Mouse (Mus musculus) midbrain, embryonic 12.5 days (tissue): ENCODE results near the gene Anks1b. TPM values are rescaled to one million over a fixed set of nuclear protein-coding genes. Genes with fewer than 3 reads are reported as not detected.

Experiments
- ATAC-seq: fragments of 200-750 bp; cut with Nextera tagmentation; 2 replicates; pipeline ENCODE4 v1.8.0; 2017; ENCODE audit warnings: low read depth, moderate TSS enrichment, moderate library complexity; ENCODE audit not compliant: low FRiP score
- H3K27ac ChIP-seq: fragments of 300-500 bp; sonication (generic); replicated peaks from 2 replicates; pipeline ENCODE4 v1.5.1; 2016; ENCODE audit warnings: mild to moderate bottlenecking
- H3K27me3 ChIP-seq: fragments of 300-500 bp; sonication (generic); 2 replicates; pipeline ENCODE4 v1.6.1; 2016; ENCODE audit warnings: mild to moderate bottlenecking
- H3K36me3 ChIP-seq: fragments of 300-500 bp; sonication (generic); 2 replicates; pipeline ENCODE4 v1.6.1; 2016
- H3K4me1 ChIP-seq: fragments of 300-500 bp; sonication (generic); 2 replicates; pipeline ENCODE4 v1.6.1; 2016
- H3K4me2 ChIP-seq: fragments of 300-500 bp; sonication (generic); replicated peaks from 2 replicates; pipeline ENCODE4 v1.6.1; 2016; ENCODE audit warnings: mild to moderate bottlenecking, moderate library complexity
- H3K4me3 ChIP-seq: fragments of 300-500 bp; sonication (generic); 2 replicates; pipeline ENCODE4 v1.5.1; 2016; ENCODE audit warnings: mild to moderate bottlenecking
- H3K9ac ChIP-seq: fragments of 300-500 bp; sonication (generic); replicated peaks from 2 replicates; pipeline ENCODE4 v1.6.1; 2016; ENCODE audit warnings: mild to moderate bottlenecking, moderate library complexity
- H3K9me3 ChIP-seq: fragments of 300-500 bp; sonication (generic); 2 replicates; pipeline ENCODE4 v1.6.1; 2016; ENCODE audit warnings: mild to moderate bottlenecking
- WGBS: fragments of 180-500 bp; shearing (Covaris S2); methylation state at CpG from one replicate; pipeline ENCODE4 v1.1.7; 2016; 5-methylcytosine and 5-hydroxymethylcytosine counted together
- polyA plus RNA-seq: library from polyadenylated mRNA; unstranded; fragments of >200 nt; fragmentation: Nextera tagmentation; extraction: Ambion mirVana; gene quantifications from 2 replicates; pipeline ENCODE4 v1.2.1, GENCODE M21; 2016

Gene Anks1b
- polyA plus RNA-seq, 1 experiment from 2014 or later = 11.9 TPM

GRCm38 (mm10) chr10:89976577-89976976 lies 103.3 kb downstream of the Anks1b start:
- no peak overlapping the region for H3K4me3 ChIP-seq
- H3K9ac ChIP-seq = no peak overlapping the region
- no peak overlapping the region for H3K27ac ChIP-seq
- no peaks in the 10 kb centered on the region for H3K4me1 ChIP-seq
- ATAC-seq = no peak
- no peak overlapping the region for H3K4me2 ChIP-seq
- WGBS = 94% methylated on average over 3 of the region's 3 CpGs
- H3K27me3 ChIP-seq = no peaks in the 10 kb centered on the region
- H3K36me3 ChIP-seq = no peaks in the 10 kb centered on the region
- no peaks in the 10 kb centered on the region for H3K9me3 ChIP-seq

DNA sequence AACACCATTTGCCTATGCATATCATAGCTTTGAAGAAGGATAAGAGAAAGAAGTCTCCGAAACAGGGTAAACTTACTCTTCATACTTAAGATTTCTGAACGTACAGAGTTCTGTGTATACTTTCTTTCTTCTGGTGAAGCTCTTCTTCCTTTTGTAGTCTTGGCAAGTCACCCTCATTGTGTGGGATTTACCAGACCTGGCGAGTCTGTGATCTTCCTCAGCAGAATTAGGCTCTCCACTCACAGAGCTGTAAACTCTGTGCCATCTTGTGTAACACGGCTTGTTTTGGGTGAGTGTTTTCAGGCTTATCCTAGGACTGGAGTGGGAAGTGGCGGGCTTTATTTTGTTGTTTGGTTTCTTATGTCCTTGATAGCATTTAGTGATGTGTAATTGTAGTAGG lies 120.9 kb downstream of the Anks1b start:
- Histone ChIP-seq H3K27me3 (no peaks in the 10 kb centered on the region), H3K36me3 (no peaks in the 10 kb centered on the region), H3K4me3 (no peak overlapping the region), H3K9me3 (no peaks in the 10 kb centered on the region), H3K4me2 (no peak overlapping the region), H3K9ac (no peak overlapping the region), H3K27ac (no peak overlapping the region), H3K4me1 (no peaks in the 10 kb centered on the region)
- ATAC-seq = no peak
- 87% methylated on average over 5 of the region's 5 CpGs for WGBS

GRCm38 (mm10) chr10:89995621-89996428 lies 122.5 kb downstream of the Anks1b start:
- WGBS = 54% methylated on average over 6 of the region's 6 CpGs
- Histone ChIP-seq H3K27ac (no peak overlapping the region), H3K4me3 (no peak overlapping the region), H3K36me3 (no peaks in the 10 kb centered on the region), H3K4me2 (no peak overlapping the region), H3K9ac (no peak overlapping the region), H3K27me3 (no peaks in the 10 kb centered on the region), H3K4me1 (no peaks in the 10 kb centered on the region), H3K9me3 (no peaks in the 10 kb centered on the region)
- ATAC-seq = no peak

GRCm38 (mm10) chr10:90003980-90004729 lies 130.8 kb downstream of the Anks1b start:
- Histone ChIP-seq H3K4me3 (no peak overlapping the region), H3K9me3 (no peaks in the 10 kb centered on the region), H3K36me3 (no peaks in the 10 kb centered on the region), H3K4me1 (peaks cover 4% of the 10 kb centered on the region; the same call in 1 of the 2 replicates), H3K9ac (no peak overlapping the region), H3K27ac (no peak overlapping the region), H3K4me2 (no peak overlapping the region), H3K27me3 (no peaks in the 10 kb centered on the region)
- ATAC-seq = no peak
- WGBS = 58% methylated on average over 3 of the region's 3 CpGs

DNA sequence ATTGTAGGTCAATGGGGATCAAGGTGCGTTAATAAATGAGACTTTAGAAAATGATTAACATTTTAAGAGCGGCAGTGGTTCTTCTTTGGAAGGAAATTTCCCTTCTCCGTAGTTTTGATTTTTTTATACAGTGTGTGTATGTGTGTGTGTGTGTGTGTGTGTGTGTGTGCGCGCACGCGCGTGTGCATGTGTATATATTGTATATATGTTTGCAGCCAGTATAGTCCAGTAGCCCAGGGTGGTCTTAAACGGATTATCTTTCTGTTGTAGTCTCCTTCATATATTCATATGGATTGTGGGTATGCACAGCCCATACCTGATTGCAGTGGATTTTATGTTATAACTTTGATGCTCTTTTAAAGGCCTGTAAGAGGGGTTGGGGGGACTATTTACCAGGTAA lies 131.6 kb downstream of the Anks1b start:
- H3K4me1 ChIP-seq = peaks cover 4% of the 10 kb centered on the region; the same call in 1 of the 2 replicates
- no peaks in the 10 kb centered on the region for H3K9me3 ChIP-seq
- H3K4me3 ChIP-seq = no peak overlapping the region
- H3K36me3 ChIP-seq = no peaks in the 10 kb centered on the region
- H3K9ac ChIP-seq = no peak overlapping the region
- 96% methylated on average over 9 of the region's 9 CpGs for WGBS
- no peaks in the 10 kb centered on the region for H3K27me3 ChIP-seq
- H3K27ac ChIP-seq = no peak overlapping the region
- H3K4me2 ChIP-seq = no peak overlapping the region
- no peak for ATAC-seq

GRCm38 (mm10) chr10:90033037-90033436 lies 159.7 kb downstream of the Anks1b start:
- Histone ChIP-seq H3K4me1 (no peaks in the 10 kb centered on the region), H3K27ac (no peak overlapping the region), H3K36me3 (no peaks in the 10 kb centered on the region), H3K4me3 (no peak overlapping the region), H3K27me3 (no peaks in the 10 kb centered on the region), H3K4me2 (no peak overlapping the region), H3K9ac (no peak overlapping the region), H3K9me3 (no peaks in the 10 kb centered on the region)
- 85% methylated on average over 14 of the region's 14 CpGs for WGBS
- ATAC-seq = no peak

DNA sequence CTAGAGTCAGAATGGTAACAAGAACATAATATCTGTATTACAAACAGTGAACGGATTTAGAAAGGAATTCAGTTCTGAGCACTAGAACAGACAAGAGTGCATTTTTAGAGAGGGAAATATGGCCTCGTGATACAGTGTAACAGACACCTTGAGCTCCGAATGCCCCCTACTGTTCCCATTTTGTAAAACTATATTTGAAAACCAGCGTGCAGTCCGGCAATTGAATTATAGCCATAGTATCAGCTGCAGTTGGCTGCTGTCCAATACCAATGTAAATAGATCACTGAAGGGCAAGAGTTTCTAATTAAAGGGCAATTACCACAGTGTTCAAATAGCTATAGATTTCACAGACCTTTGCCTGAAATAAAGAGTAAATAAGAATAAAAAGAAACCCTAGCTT lies 170.0 kb downstream of the Anks1b start:
- no peaks in the 10 kb centered on the region for H3K36me3 ChIP-seq
- no peaks in the 10 kb centered on the region for H3K4me1 ChIP-seq
- no peak overlapping the region for H3K9ac ChIP-seq
- no peak overlapping the region for H3K27ac ChIP-seq
- 61% methylated on average over 5 of the region's 5 CpGs for WGBS
- H3K9me3 ChIP-seq = no peaks in the 10 kb centered on the region
- H3K4me3 ChIP-seq = no peak overlapping the region
- no peak; the same call in 1 of the 2 replicates for ATAC-seq
- no peaks in the 10 kb centered on the region for H3K27me3 ChIP-seq
- H3K4me2 ChIP-seq = no peak overlapping the region

- WGBS = 64% methylated on average over 2 of the region's 2 CpGs
- Histone ChIP-seq H3K27me3 (no peaks in the 10 kb centered on the region), H3K9ac (no peak overlapping the region), H3K4me3 (no peak overlapping the region), H3K36me3 (no peaks in the 10 kb centered on the region), H3K27ac (no peak overlapping the region), H3K9me3 (no peaks in the 10 kb centered on the region), H3K4me2 (no peak overlapping the region), H3K4me1 (no peaks in the 10 kb centered on the region)
- no peak for ATAC-seq
Measured at GRCm38 (mm10) chr10:90043773-90044172, 170.5 kb downstream of the Anks1b start.

DNA sequence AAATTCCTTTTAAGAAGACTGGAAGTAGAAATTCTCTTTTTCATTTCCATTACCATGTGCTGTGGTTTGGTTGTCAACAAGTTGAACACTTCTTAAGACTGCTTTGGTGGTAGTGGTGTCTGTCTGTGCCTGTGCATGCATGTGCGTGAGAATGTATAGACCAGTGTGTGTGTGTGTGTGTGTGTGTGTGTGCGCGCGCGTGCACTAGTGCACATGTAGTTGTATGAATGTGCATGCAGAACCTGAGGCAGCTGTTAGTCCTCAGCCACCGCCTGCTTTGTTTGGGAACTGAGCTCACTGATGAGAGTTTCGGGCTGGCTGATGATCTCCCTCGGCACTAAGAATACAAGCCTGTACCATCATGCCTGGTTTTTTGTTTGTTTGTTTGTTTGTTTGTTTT lies 170.9 kb downstream of the Anks1b start:
- Histone ChIP-seq H3K4me2 (no peak overlapping the region), H3K27ac (no peak overlapping the region), H3K36me3 (no peaks in the 10 kb centered on the region), H3K4me1 (no peaks in the 10 kb centered on the region), H3K9ac (no peak overlapping the region), H3K4me3 (no peak overlapping the region), H3K9me3 (no peaks in the 10 kb centered on the region), H3K27me3 (no peaks in the 10 kb centered on the region)
- no peak for ATAC-seq
- 90% methylated on average over 8 of the region's 8 CpGs for WGBS

DNA sequence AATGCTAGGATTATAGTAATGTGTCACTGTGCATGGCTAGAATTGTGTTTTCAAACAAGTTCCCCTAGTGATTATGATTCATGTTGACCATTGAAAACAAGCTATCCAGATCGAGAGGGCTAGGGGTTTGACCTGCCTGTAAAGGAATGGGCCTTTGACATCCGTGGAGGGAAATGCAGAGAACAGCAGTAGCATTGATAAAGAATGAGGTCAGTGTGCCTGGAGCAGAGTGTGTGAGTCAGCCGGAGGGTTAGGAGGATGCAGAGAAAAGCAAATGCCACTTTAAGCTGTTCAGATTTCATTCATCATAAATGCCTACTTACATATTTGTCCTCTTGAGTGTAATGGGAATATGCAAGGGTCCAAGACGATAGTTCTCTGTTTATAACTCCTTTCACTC lies 195.3 kb downstream of the Anks1b start:
- Histone ChIP-seq H3K27me3 (no peaks in the 10 kb centered on the region), H3K27ac (no peak overlapping the region), H3K4me2 (no peak overlapping the region), H3K4me1 (no peaks in the 10 kb centered on the region), H3K9ac (no peak overlapping the region), H3K9me3 (no peaks in the 10 kb centered on the region), H3K4me3 (no peak overlapping the region), H3K36me3 (no peaks in the 10 kb centered on the region)
- no peak for ATAC-seq
- WGBS = 74% methylated on average over 4 of the region's 4 CpGs

DNA sequence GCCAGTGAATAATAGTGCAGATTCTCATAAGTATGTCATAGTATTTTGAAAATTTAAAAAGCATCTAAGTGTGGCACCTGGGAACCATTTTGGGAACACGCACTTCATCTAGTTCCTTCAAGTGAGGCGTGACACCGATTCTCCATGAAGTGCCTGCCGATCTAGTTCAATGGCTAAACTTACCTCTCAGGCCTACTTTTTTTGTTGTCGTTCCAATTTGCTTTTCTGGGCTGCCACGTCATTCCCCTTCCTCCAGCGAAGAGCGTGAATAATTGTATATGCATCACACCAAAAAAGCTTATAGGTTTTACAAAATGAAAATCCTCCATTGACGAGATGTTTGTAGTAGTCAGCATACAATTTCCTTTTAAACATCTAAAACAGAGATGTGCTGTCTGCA lies 204.6 kb downstream of the Anks1b start:
- Histone ChIP-seq H3K27me3 (no peaks in the 10 kb centered on the region; the same call in 1 of the 2 replicates), H3K36me3 (no peaks in the 10 kb centered on the region), H3K4me1 (no peaks in the 10 kb centered on the region), H3K4me3 (no peak overlapping the region), H3K9me3 (no peaks in the 10 kb centered on the region), H3K4me2 (no peak overlapping the region), H3K9ac (no peak overlapping the region), H3K27ac (no peak overlapping the region)
- WGBS = 89% methylated on average over 9 of the region's 9 CpGs
- no peak for ATAC-seq

DNA sequence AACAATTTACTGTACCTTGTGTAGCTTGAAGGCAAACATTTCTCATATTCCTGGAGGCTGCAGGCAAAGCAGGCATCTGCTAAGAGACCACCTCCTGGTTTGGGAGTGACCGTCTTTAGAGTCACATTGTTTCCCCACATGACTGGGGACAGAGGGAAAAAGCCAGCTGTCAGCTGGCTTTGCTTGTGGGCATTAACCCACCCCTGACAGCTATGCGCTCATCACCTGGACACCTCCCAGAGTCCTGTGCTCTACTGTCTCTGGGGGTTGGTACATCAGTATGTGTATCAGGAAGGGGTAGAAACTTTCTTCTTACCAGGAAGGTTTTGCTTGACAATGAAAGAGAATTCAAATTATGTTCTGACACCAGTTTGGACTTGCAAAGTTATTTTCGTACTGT lies 207.8 kb downstream of the Anks1b start:
- H3K4me1 ChIP-seq = no peaks in the 10 kb centered on the region
- no peak for ATAC-seq
- H3K27me3 ChIP-seq = no peaks in the 10 kb centered on the region; the same call in 1 of the 2 replicates
- H3K36me3 ChIP-seq = no peaks in the 10 kb centered on the region
- no peak overlapping the region for H3K4me2 ChIP-seq
- no peaks in the 10 kb centered on the region for H3K9me3 ChIP-seq
- 50% methylated on average over 3 of the region's 3 CpGs for WGBS
- no peak overlapping the region for H3K9ac ChIP-seq
- no peak overlapping the region for H3K4me3 ChIP-seq
- no peak overlapping the region for H3K27ac ChIP-seq
